Mouse (Mus musculus) liver, embryonic 12.5 days (tissue): ENCODE measurements at regions not wholly inside any gene's neighbourhood (a gene's known extent, or its start where the extent isn't known, plus 50 kb on each side); places are given as distances from the start of the nearest gene placed in this dataset.

Source experiments
- ATAC-seq: fragments of 200-750 bp; cut with Nextera tagmentation; 2 replicates; pipeline ENCODE4 v1.8.0; 2017; ENCODE audit warnings: moderate number of reproducible peaks, mild to moderate bottlenecking, moderate library complexity
- H3K27ac ChIP-seq: fragments of 300-500 bp; sonication (generic); 2 replicates; pipeline ENCODE4 v1.5.1; 2016; ENCODE audit warnings: mild to moderate bottlenecking
- H3K27me3 ChIP-seq: fragments of 300-500 bp; sonication (generic); replicated peaks from 2 replicates; pipeline ENCODE4 v1.6.1; 2016; ENCODE audit warnings: mild to moderate bottlenecking, moderate library complexity
- H3K36me3 ChIP-seq: fragments of 300-500 bp; sonication (generic); 2 replicates; pipeline ENCODE4 v1.6.1; 2016; ENCODE audit warnings: mild to moderate bottlenecking, moderate library complexity
- H3K4me1 ChIP-seq: fragments of 300-500 bp; sonication (generic); 2 replicates; pipeline ENCODE4 v1.6.1; 2016
- H3K4me2 ChIP-seq: fragments of 300-500 bp; sonication (generic); 2 replicates; pipeline ENCODE4 v1.6.1; 2016; ENCODE audit warnings: mild to moderate bottlenecking, moderate library complexity
- H3K4me3 ChIP-seq: fragments of 300-500 bp; sonication (generic); 2 replicates; pipeline ENCODE4 v1.5.1; 2016; ENCODE audit warnings: mild to moderate bottlenecking, moderate library complexity
- H3K9ac ChIP-seq: fragments of 300-500 bp; sonication (generic); 2 replicates; pipeline ENCODE4 v1.6.1; 2016; ENCODE audit warnings: mild to moderate bottlenecking, moderate library complexity
- H3K9me3 ChIP-seq: fragments of 300-500 bp; sonication (generic); replicated peaks from 2 replicates; pipeline ENCODE4 v1.6.1; 2016; ENCODE audit warnings: mild to moderate bottlenecking, moderate library complexity
- WGBS: fragments of 180-500 bp; shearing (Covaris S2); methylation state at CpG from one replicate; pipeline ENCODE4 v1.1.7; 2016; ENCODE audit not compliant: insufficient replicate concordance; 5-methylcytosine and 5-hydroxymethylcytosine counted together

DNA sequence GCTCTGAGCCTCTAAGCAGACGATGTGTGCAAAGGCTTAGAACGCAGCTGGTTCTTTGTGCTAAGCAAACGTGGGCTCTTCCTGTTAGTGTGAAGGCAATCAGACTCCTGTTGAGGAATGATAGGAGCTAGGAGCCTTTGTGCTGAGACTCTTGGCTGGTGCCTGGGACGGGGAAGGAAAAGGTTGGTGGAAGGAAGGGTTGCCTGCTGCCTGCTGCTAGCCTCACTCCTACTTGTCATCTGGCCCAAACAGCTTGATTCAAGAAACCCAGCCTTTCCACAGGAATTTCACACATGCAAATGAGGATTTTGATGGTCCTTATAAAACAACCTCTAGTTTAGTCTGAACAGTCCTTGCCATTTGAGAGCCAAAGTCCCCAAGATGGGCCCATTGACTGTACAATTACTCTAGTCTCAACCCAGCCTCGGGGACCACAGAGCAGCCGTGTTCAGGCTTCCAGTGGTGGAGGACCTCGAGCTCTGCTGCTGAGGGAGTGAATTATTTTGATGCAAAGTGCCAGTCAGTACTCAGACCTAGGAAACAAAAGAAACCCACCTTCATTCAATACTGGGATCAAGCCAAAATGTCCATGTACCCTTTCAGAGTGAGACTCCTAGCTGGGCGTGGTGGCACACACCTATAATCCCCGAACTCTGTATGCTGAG is 211.5 kb upstream of the Srek1ip1 start:
- Histone ChIP-seq H3K4me3 (no peak overlapping the region), H3K27me3 (no peaks in the 10 kb centered on the region), H3K36me3 (no peaks in the 10 kb centered on the region), H3K9ac (no peak overlapping the region), H3K4me1 (no peaks in the 10 kb centered on the region), H3K27ac (no peak overlapping the region), H3K9me3 (no peaks in the 10 kb centered on the region), H3K4me2 (no peak overlapping the region)
- no peak for ATAC-seq
- 47% methylated on average over 9 of the region's 9 CpGs for WGBS
